In the genomic region with DNA sequence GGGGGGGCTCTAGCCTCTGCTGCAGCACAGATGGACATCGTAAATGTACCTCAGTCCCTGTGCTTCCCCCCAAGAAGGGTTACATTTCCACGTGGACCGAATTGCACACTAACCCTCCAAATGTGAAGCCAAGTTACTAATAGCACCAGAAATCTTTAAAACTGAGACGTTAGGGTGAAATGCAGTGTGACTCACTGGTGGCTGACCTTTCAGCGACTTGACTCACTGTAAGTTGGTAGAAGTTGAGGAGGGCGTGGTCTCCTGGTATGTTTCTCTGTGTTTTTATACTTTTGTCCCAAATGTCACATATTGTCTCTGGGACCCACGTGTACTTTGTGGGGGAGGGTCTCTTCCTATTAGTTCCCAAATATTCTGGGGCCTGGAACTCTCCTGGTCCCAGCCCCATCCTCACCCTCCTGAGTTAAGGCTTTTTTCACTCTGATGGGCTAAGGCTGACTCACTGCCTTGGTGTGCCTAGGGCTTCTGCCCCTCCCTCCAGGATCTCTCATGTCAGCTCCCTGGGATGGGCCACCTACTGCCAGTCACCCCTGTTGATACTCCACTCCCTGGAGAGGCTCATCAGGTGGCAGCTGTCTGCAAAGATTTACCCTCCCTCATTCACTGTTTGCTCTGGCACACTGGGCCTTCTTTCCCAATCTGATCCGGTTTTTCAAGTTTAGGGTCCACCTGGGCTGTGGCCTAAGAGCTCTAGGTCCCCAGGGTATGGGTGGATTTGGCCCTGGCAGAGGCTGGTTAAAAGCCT, we compare ENCODE assay signal across 14 mouse cellular contexts. TPM values are rescaled to one million over a fixed set of nuclear protein-coding genes. Genes with fewer than 3 reads are reported as not detected.
A peak's percentile ranks its signal among the peaks of the same experiment; 100 is the strongest.
DNase-seq lines count a peak whose midpoint lies in the region; ATAC-seq lines count a peak whose summit lies in the region.
"Had no signal": no experiment of that assay in that cellular context is flagged by ENCODE, and none has a peak within 500 bp of the region (broad histone marks: within the 10 kb centered on the region; RNA-seq: fewer than 3 reads in every experiment).

No protein-coding gene starts in this region.

- no peak overlapping the region for H3K4me3 ChIP-seq in intestine, embryonic 16.5 days (ENCODE audit: low read length)
- no peak overlapping the region for H3K4me3 ChIP-seq in stomach, embryonic 14.5 days (ENCODE audit: low read depth, low read length)
- no peak overlapping the region for H3K4me3 ChIP-seq in hindbrain, embryonic 12.5 days
- H3K4me3 ChIP-seq: forebrain, embryonic 10.5 days; hindbrain, embryonic 15.5 days; left cerebral cortex, adult 2 months; neural tube, embryonic 15.5 days had no signal

- intact Hi-C loops in left cerebral cortex, postnatal 36 days (cut with DNase I) = no loop called here

- H3K36me3 ChIP-seq in intestine, embryonic 16.5 days (ENCODE audit: control insufficient read depth, insufficient read depth, low read length) = no peaks in the 10 kb centered on the region
- no peaks in the 10 kb centered on the region for H3K36me3 ChIP-seq in stomach, embryonic 14.5 days (ENCODE audit: control insufficient read depth, insufficient read depth, low read length)
- no peaks in the 10 kb centered on the region for H3K36me3 ChIP-seq in hindbrain, embryonic 12.5 days
- H3K36me3 ChIP-seq: hindbrain, embryonic 15.5 days; neural tube, embryonic 15.5 days had no signal

- no peak overlapping the region for H3K4me2 ChIP-seq in intestine, embryonic 16.5 days (ENCODE audit: low read depth, low read length)
- no peak overlapping the region for H3K4me2 ChIP-seq in stomach, embryonic 14.5 days (replicated peaks; ENCODE audit: low read depth, low read length)
- no peak overlapping the region for H3K4me2 ChIP-seq in hindbrain, embryonic 12.5 days (replicated peaks)
- H3K4me2 ChIP-seq: hindbrain, embryonic 15.5 days; neural tube, embryonic 15.5 days had no signal

- H3K9ac ChIP-seq in intestine, embryonic 16.5 days (ENCODE audit: low read depth, low read length) = no peak overlapping the region
- H3K9ac ChIP-seq in stomach, embryonic 14.5 days (replicated peaks; ENCODE audit: low read depth, low read length) = no peak overlapping the region
- no peak overlapping the region for H3K9ac ChIP-seq in hindbrain, embryonic 12.5 days
- H3K9ac ChIP-seq: hindbrain, embryonic 15.5 days; neural tube, embryonic 15.5 days had no signal

- peak overlapping the region; percentile 46 for H3K27ac ChIP-seq in intestine, embryonic 16.5 days (ENCODE audit: low read length)
- H3K27ac ChIP-seq in stomach, embryonic 14.5 days (ENCODE audit: low read length) = peak overlapping the region; percentile 80; the same call in 1 of the 2 replicates
- H3K27ac ChIP-seq in hindbrain, embryonic 12.5 days = no peak overlapping the region
- H3K27ac ChIP-seq: forebrain, embryonic 10.5 days; hindbrain, embryonic 15.5 days; left cerebral cortex, adult 2 months; neural tube, embryonic 15.5 days had no signal

- 59% methylated on average over 8 of the region's 8 CpGs for WGBS in intestine, embryonic 16.5 days
- 54% methylated on average over 8 of the region's 8 CpGs for WGBS in stomach, embryonic 14.5 days
- WGBS in hindbrain, embryonic 12.5 days = 86% methylated on average over 8 of the region's 8 CpGs

- H3K27me3 ChIP-seq in intestine, embryonic 16.5 days (replicated peaks; ENCODE audit: control insufficient read depth, insufficient read depth, low read length) = no peaks in the 10 kb centered on the region
- no peaks in the 10 kb centered on the region for H3K27me3 ChIP-seq in stomach, embryonic 14.5 days (ENCODE audit: control insufficient read depth, insufficient read depth, low read length)
- H3K27me3 ChIP-seq in hindbrain, embryonic 12.5 days = no peaks in the 10 kb centered on the region
- H3K27me3 ChIP-seq: hindbrain, embryonic 15.5 days; neural tube, embryonic 15.5 days had no signal

- H3K4me1 ChIP-seq in intestine, embryonic 16.5 days (ENCODE audit: control insufficient read depth, insufficient read depth, low read length) = peaks cover 2% of the 10 kb centered on the region
- H3K4me1 ChIP-seq in stomach, embryonic 14.5 days (ENCODE audit: control insufficient read depth, insufficient read depth, low read length) = no peaks in the 10 kb centered on the region
- peaks cover 6% of the 10 kb centered on the region for H3K4me1 ChIP-seq in hindbrain, embryonic 12.5 days

- DNase-seq in CD4-positive, CD25-positive, alpha-beta regulatory T cell, adult 2 months (ENCODE audit: low read depth, low spot score) = peak; percentile 19
- DNase-seq in adrenal gland, postnatal 10 days = peak; percentile 56
- DNase-seq in left cerebral cortex, postnatal 36 days (ENCODE audit: low spot score in 2 of 2) = no peak
- no peak for DNase-seq in spleen, adult 12 weeks (ENCODE audit: low spot score)
- DNase-seq: cerebellum, adult 9-11 months; right cerebral cortex, postnatal 4 days had no signal

- no peaks in the 10 kb centered on the region for H3K9me3 ChIP-seq in intestine, embryonic 16.5 days (ENCODE audit: control insufficient read depth, low read length)
- H3K9me3 ChIP-seq in stomach, embryonic 14.5 days (ENCODE audit: control insufficient read depth, low read depth, low read length) = 0 out of 2 replicates have a peak, but pooled peaks cover 2% of the 10 kb centered on the region
- H3K9me3 ChIP-seq in hindbrain, embryonic 12.5 days (replicated peaks) = no peaks in the 10 kb centered on the region
- H3K9me3 ChIP-seq: forebrain, embryonic 10.5 days; hindbrain, embryonic 15.5 days; neural tube, embryonic 15.5 days had no signal

- no peak for ATAC-seq in CD4-positive, CD25-positive, alpha-beta regulatory T cell, adult 4 months
- peak; percentile 86 for ATAC-seq in intestine, embryonic 16.5 days
- ATAC-seq in stomach, embryonic 14.5 days (ENCODE audit: insufficient number of reproducible peaks, insufficient read depth, low FRiP score, low read depth) = peak; percentile 84
- ATAC-seq in hindbrain, embryonic 12.5 days (ENCODE audit: low FRiP score) = no peak

RNA-seq across cellular contexts. Expression of gene Baiap2, which starts 33.4 kb away (rescaled TPM):
- 10 to 100 TPM in 1 of 2 experiments, 1 to 10 TPM in 1; 7.9 to 11.5 TPM for polyA plus RNA-seq in CD4-positive, CD25-positive, alpha-beta regulatory T cell, adult 4 months (2017; shearing (Covaris generic))
- 10 to 100 TPM; 18.9 to 21.3 TPM for total RNA-seq in adrenal gland, postnatal 10 days (2021)
- polyA plus RNA-seq in intestine, embryonic 16.5 days (2015; fragmentation: Nextera tagmentation; extraction: Ambion mirVana) = 10.1 and 11.8 TPM in 2 replicates
- 27.6 and 28.0 TPM in 2 replicates for polyA plus RNA-seq in stomach, embryonic 14.5 days (2014; fragmentation: Nextera tagmentation; extraction: Ambion mirVana)
- 100 to 1,000 TPM; 228 to 303 TPM for total RNA-seq in left cerebral cortex, postnatal 36 days (2021)
- 10.6 TPM in 2 replicates for polyA plus RNA-seq in hindbrain, embryonic 12.5 days (2016; fragmentation: Nextera tagmentation; extraction: Ambion mirVana)

Comparison
In these comparisons a context has a peak if more than half of its experiments do, and no peak if none do; other contexts are left out.
1. DNase-seq: peak in CD4-positive, CD25-positive, alpha-beta regulatory T cell, adult 2 months (single experiment) and adrenal gland, postnatal 10 days (single experiment); none in left cerebral cortex, postnatal 36 days (0 of 2) and spleen, adult 12 weeks (single experiment).
2. ATAC-seq: peak in intestine, embryonic 16.5 days (single experiment) and stomach, embryonic 14.5 days (single experiment); none in CD4-positive, CD25-positive, alpha-beta regulatory T cell, adult 4 months (single experiment) and hindbrain, embryonic 12.5 days (single experiment).